Comparison of ENCODE assay signal across 9 mouse cellular contexts in genomic region chr7:26778474-26778873, GRCm38 (mm10). TPM values are rescaled to one million over a fixed set of nuclear protein-coding genes. Genes with fewer than 3 reads are reported as not detected.
DNase-seq lines count a peak whose midpoint lies in the region; ATAC-seq and TF ChIP-seq lines count a peak whose summit lies in the region.
"Had no signal": no experiment of that assay in that cellular context is flagged by ENCODE, and none has a peak within 500 bp of the region (broad histone marks: within the 10 kb centered on the region; RNA-seq: fewer than 3 reads in every experiment).

No protein-coding gene starts in this region.

- H3K9me3 ChIP-seq in midbrain, embryonic 10.5 days (replicated peaks), result no peaks in the 10 kb centered on the region
- no peaks in the 10 kb centered on the region for H3K9me3 ChIP-seq in midbrain, embryonic 13.5 days
- H3K9me3 ChIP-seq in lung, postnatal 0 days (ENCODE audit: low read length), result no peaks in the 10 kb centered on the region
- H3K9me3 ChIP-seq: heart, embryonic 13.5 days had no signal

- TF ChIP-seq CTCF in lung, postnatal 0 days (IDR thresholded peaks at IDR 0.05), result peak; percentile 81

- H3K27me3 ChIP-seq in midbrain, embryonic 10.5 days (ENCODE audit: low read depth, poor library complexity, severe bottlenecking), result no peaks in the 10 kb centered on the region
- H3K27me3 ChIP-seq in midbrain, embryonic 13.5 days, result no peaks in the 10 kb centered on the region
- no peaks in the 10 kb centered on the region for H3K27me3 ChIP-seq in lung, postnatal 0 days (replicated peaks; ENCODE audit: insufficient read depth, low read length)

- no peak for TF ChIP-seq EP300 in lung, postnatal 0 days (IDR thresholded peaks at IDR 0.05)

- 41% methylated on average over 6 of the region's 6 CpGs for WGBS in midbrain, embryonic 10.5 days
- 27% methylated on average over 6 of the region's 6 CpGs for WGBS in midbrain, embryonic 13.5 days
- WGBS in lung, postnatal 0 days, result 24% methylated on average over 6 of the region's 6 CpGs

- H3K9ac ChIP-seq in midbrain, embryonic 13.5 days (replicated peaks), result no peak overlapping the region
- no peak overlapping the region for H3K9ac ChIP-seq in lung, postnatal 0 days (replicated peaks; ENCODE audit: low read depth)
- H3K9ac ChIP-seq: heart, embryonic 13.5 days had no signal

- ATAC-seq in midbrain, embryonic 13.5 days, result no peak
- ATAC-seq in common myeloid progenitor, adult 5-6 weeks (replicated peaks; ENCODE audit: low read depth, poor library complexity, severe bottlenecking), result peak; percentile 65
- ATAC-seq in lung, postnatal 0 days, result no peak; the same call in 1 of the 2 replicates

- no peak overlapping the region for H3K27ac ChIP-seq in midbrain, embryonic 10.5 days (replicated peaks)
- H3K27ac ChIP-seq in midbrain, embryonic 13.5 days, result no peak overlapping the region
- H3K27ac ChIP-seq in lung, postnatal 0 days (ENCODE audit: low read length), result no peak overlapping the region
- H3K27ac ChIP-seq: heart, embryonic 13.5 days had no signal

- H3K4me1 ChIP-seq in midbrain, embryonic 10.5 days, result peaks cover 18% of the 10 kb centered on the region
- H3K4me1 ChIP-seq in midbrain, embryonic 13.5 days (replicated peaks), result peaks cover 10% of the 10 kb centered on the region; the same call in 1 of the 2 replicates
- no peaks in the 10 kb centered on the region for H3K4me1 ChIP-seq in lung, postnatal 0 days (ENCODE audit: insufficient read depth, low read depth, low read length)
- H3K4me1 ChIP-seq: heart, embryonic 13.5 days had no signal

- H3K4me2 ChIP-seq in midbrain, embryonic 13.5 days (replicated peaks), result no peak overlapping the region
- no peak overlapping the region for H3K4me2 ChIP-seq in lung, postnatal 0 days (replicated peaks; ENCODE audit: low read depth, low read length)
- H3K4me2 ChIP-seq: heart, embryonic 13.5 days had no signal

- peak; percentile 70 for DNase-seq in midbrain, embryonic 10.5 days (ENCODE audit: low spot score)
- DNase-seq in adrenal gland, adult (ENCODE audit: inconsistent age in 2 of 2, low spot score in 1 of 2), result peak; percentile 43 to 90
- peak; percentile 54 for DNase-seq in kidney, postnatal 14 days
- DNase-seq in lung, postnatal 0 days (ENCODE audit: low spot score), result peak; percentile 56
- DNase-seq in spleen, postnatal 10 days (ENCODE audit: low spot score in 2 of 2), result no peak

- no peaks in the 10 kb centered on the region for H3K36me3 ChIP-seq in midbrain, embryonic 10.5 days
- no peaks in the 10 kb centered on the region for H3K36me3 ChIP-seq in midbrain, embryonic 13.5 days
- no peaks in the 10 kb centered on the region for H3K36me3 ChIP-seq in lung, postnatal 0 days (ENCODE audit: insufficient read depth, low read length)
- H3K36me3 ChIP-seq: heart, embryonic 13.5 days had no signal

- no peak overlapping the region for H3K4me3 ChIP-seq in midbrain, embryonic 10.5 days
- no peak overlapping the region for H3K4me3 ChIP-seq in midbrain, embryonic 13.5 days (replicated peaks)
- no peak overlapping the region for H3K4me3 ChIP-seq in lung, postnatal 0 days (ENCODE audit: low read depth, low read length)
- H3K4me3 ChIP-seq: heart, embryonic 13.5 days had no signal

RNA-seq across cellular contexts. Expression of gene Cyp2b19, which starts 21.5 kb away (rescaled TPM):
- not detected in 2 replicates for polyA plus RNA-seq in midbrain, embryonic 10.5 days (2016; fragmentation: Nextera tagmentation; extraction: Ambion mirVana)
- polyA plus RNA-seq in midbrain, embryonic 13.5 days (2015; fragmentation: Nextera tagmentation; extraction: Ambion mirVana), result 0.27 and 0.38 TPM in 2 replicates
- total RNA-seq in common myeloid progenitor, adult 5-6 weeks (2017), result not detected in 2 replicates
- 0.06 and 0.12 TPM in 2 replicates for polyA plus RNA-seq in lung, postnatal 0 days (2015; fragmentation: Nextera tagmentation; extraction: Ambion mirVana)
- polyA plus RNA-seq: heart, embryonic 13.5 days had no signal

RNA-seq across cellular contexts. Expression of gene Cyp2g1, which starts 30.2 kb away (rescaled TPM):
- not detected in 2 replicates for polyA plus RNA-seq in midbrain, embryonic 10.5 days (2016; fragmentation: Nextera tagmentation; extraction: Ambion mirVana)
- not detected in 2 replicates for polyA plus RNA-seq in midbrain, embryonic 13.5 days (2015; fragmentation: Nextera tagmentation; extraction: Ambion mirVana)
- not detected in 2 replicates for total RNA-seq in common myeloid progenitor, adult 5-6 weeks (2017)
- polyA plus RNA-seq in lung, postnatal 0 days (2015; fragmentation: Nextera tagmentation; extraction: Ambion mirVana), result 0.08 and 0.10 TPM in 2 replicates
- polyA plus RNA-seq: heart, embryonic 13.5 days; neural tube, embryonic 14.5 days had no signal

RNA-seq across cellular contexts. Expression of gene Cyp2a5, which starts 56.6 kb away (rescaled TPM):
- 0.17 TPM in 1 of 2 replicates, not detected in the other for polyA plus RNA-seq in midbrain, embryonic 10.5 days (2016; fragmentation: Nextera tagmentation; extraction: Ambion mirVana)
- polyA plus RNA-seq in midbrain, embryonic 13.5 days (2015; fragmentation: Nextera tagmentation; extraction: Ambion mirVana), result 0.36 and 0.37 TPM in 2 replicates
- not detected in 2 replicates for total RNA-seq in common myeloid progenitor, adult 5-6 weeks (2017)
- 1.0 and 1.2 TPM in 2 replicates for polyA plus RNA-seq in lung, postnatal 0 days (2015; fragmentation: Nextera tagmentation; extraction: Ambion mirVana)
- polyA plus RNA-seq: heart, embryonic 13.5 days had no signal

Comparison
In these comparisons a context has a peak if more than half of its experiments do, and no peak if none do; other contexts are left out.
1. DNase-seq: peak in midbrain, embryonic 10.5 days (single experiment), adrenal gland, adult (2 of 2), kidney, postnatal 14 days (single experiment) and lung, postnatal 0 days (single experiment); none in spleen, postnatal 10 days (0 of 2).